8 mouse cellular contexts compared by ENCODE assay signal in the genomic region with DNA sequence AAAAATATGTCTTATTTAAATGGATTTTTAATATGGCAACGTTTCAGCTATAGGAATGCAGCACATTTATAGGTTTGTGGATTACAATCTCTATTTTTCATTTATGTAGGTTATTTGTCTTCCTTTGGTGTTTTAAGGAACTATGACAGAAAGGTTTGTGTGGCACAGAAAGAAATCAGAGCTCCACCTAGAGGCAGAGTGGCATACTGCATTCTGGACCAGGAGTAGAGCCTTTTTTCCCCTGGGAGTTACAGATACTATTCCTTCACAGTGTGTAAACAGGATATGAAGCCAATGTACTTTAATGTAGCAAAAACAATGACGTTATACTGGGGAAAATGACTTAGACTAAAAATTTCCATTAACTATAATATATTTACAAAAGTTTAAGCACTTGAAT.
DNase-seq lines count a peak whose midpoint lies in the region; ATAC-seq lines count a peak whose summit lies in the region.

No protein-coding gene starts in this region.

- no peak overlapping the region for H3K9ac ChIP-seq in midbrain, embryonic 13.5 days (replicated peaks)
- no peak overlapping the region for H3K9ac ChIP-seq in embryonic facial prominence, embryonic 11.5 days (replicated peaks; ENCODE audit: low read length)

- no peak overlapping the region for H3K4me3 ChIP-seq in midbrain, embryonic 10.5 days
- H3K4me3 ChIP-seq in midbrain, embryonic 13.5 days (replicated peaks) = no peak overlapping the region
- no peak overlapping the region for H3K4me3 ChIP-seq in embryonic facial prominence, embryonic 11.5 days (ENCODE audit: low read depth, low read length)

- no peaks in the 10 kb centered on the region for H3K9me3 ChIP-seq in midbrain, embryonic 10.5 days (replicated peaks)
- H3K9me3 ChIP-seq in midbrain, embryonic 13.5 days = no peaks in the 10 kb centered on the region
- H3K9me3 ChIP-seq in embryonic facial prominence, embryonic 11.5 days (replicated peaks; ENCODE audit: control insufficient read depth, low read length) = no peaks in the 10 kb centered on the region

- ATAC-seq in midbrain, embryonic 13.5 days = no peak
- ATAC-seq in embryonic facial prominence, embryonic 11.5 days (replicated peaks; ENCODE audit: insufficient number of reproducible peaks, low FRiP score, low TSS enrichment, low read depth) = no peak
- ATAC-seq in monocyte, adult 5-6 weeks (replicated peaks; ENCODE audit: insufficient number of reproducible peaks, low FRiP score, low TSS enrichment, poor library complexity, severe bottlenecking) = peak; percentile 80; the same call in 1 of the 2 replicates

- H3K36me3 ChIP-seq in midbrain, embryonic 10.5 days = no peaks in the 10 kb centered on the region
- no peaks in the 10 kb centered on the region for H3K36me3 ChIP-seq in midbrain, embryonic 13.5 days
- H3K36me3 ChIP-seq in embryonic facial prominence, embryonic 11.5 days (replicated peaks; ENCODE audit: control insufficient read depth, insufficient read depth, low read depth, low read length) = no peaks in the 10 kb centered on the region

- no peaks in the 10 kb centered on the region for H3K4me1 ChIP-seq in midbrain, embryonic 10.5 days
- no peaks in the 10 kb centered on the region for H3K4me1 ChIP-seq in midbrain, embryonic 13.5 days (replicated peaks)
- H3K4me1 ChIP-seq in embryonic facial prominence, embryonic 11.5 days (ENCODE audit: control insufficient read depth, insufficient read depth, low read length) = no peaks in the 10 kb centered on the region

- H3K27me3 ChIP-seq in midbrain, embryonic 10.5 days (ENCODE audit: low read depth, poor library complexity, severe bottlenecking) = no peaks in the 10 kb centered on the region
- H3K27me3 ChIP-seq in midbrain, embryonic 13.5 days = no peaks in the 10 kb centered on the region
- no peaks in the 10 kb centered on the region for H3K27me3 ChIP-seq in embryonic facial prominence, embryonic 11.5 days (ENCODE audit: control insufficient read depth, insufficient read depth, low read length)

- no peak overlapping the region for H3K27ac ChIP-seq in midbrain, embryonic 10.5 days (replicated peaks)
- no peak overlapping the region for H3K27ac ChIP-seq in midbrain, embryonic 13.5 days
- H3K27ac ChIP-seq in embryonic facial prominence, embryonic 11.5 days (replicated peaks; ENCODE audit: low read depth, low read length) = no peak overlapping the region

- no peak overlapping the region for H3K4me2 ChIP-seq in midbrain, embryonic 13.5 days (replicated peaks)
- no peak overlapping the region for H3K4me2 ChIP-seq in embryonic facial prominence, embryonic 11.5 days (ENCODE audit: low read depth, low read length)

- DNase-seq in midbrain, embryonic 10.5 days (ENCODE audit: low spot score) = peak; percentile 54
- peak; percentile 6 for DNase-seq in adrenal gland, adult 8-10 months
- peak; percentile 85 for DNase-seq in embryonic facial prominence, embryonic 11.5 days (ENCODE audit: low spot score)
- DNase-seq in heart, postnatal 4 days = peak; percentile 79
- peak; percentile 39 to 49 for DNase-seq in layer of hippocampus, postnatal 36 days
- peak; percentile 8 to 66 for DNase-seq in thymus, postnatal 10 days (ENCODE audit: low spot score in 2 of 2)

- 2% methylated on average over 2 of the region's 2 CpGs for WGBS in midbrain, embryonic 10.5 days
- 3% methylated on average over 2 of the region's 2 CpGs for WGBS in midbrain, embryonic 13.5 days
- 4% methylated on average over 2 of the region's 2 CpGs for WGBS in embryonic facial prominence, embryonic 11.5 days

Comparison
In these comparisons a context has a peak if more than half of its experiments do, and no peak if none do; other contexts are left out.
1. DNase-seq: peak in every context shown above with its lines; median percentile 85 in embryonic facial prominence, embryonic 11.5 days; 79 in heart, postnatal 4 days; 54 in midbrain, embryonic 10.5 days; 44 in layer of hippocampus, postnatal 36 days; 37 in thymus, postnatal 10 days; 6 in adrenal gland, adult 8-10 months.